Mouse (Mus musculus) ES-E14 (cell line): ENCODE results near the gene Npas3.

Source experiments
- CHD2 ChIP-seq: IDR thresholded peaks from 2 replicates; pipeline ENCODE4 v1.6.1; 2014; ENCODE audit warnings: mild to moderate bottlenecking, low read depth, low read length, inconsistent platforms
- HCFC1 ChIP-seq: IDR thresholded peaks from 2 replicates; pipeline ENCODE4 v1.6.1; 2012; ENCODE audit warnings: low read length, inconsistent platforms, borderline replicate concordance; ENCODE audit not compliant: insufficient read depth
- MAFK ChIP-seq: IDR thresholded peaks from 2 replicates; pipeline ENCODE4 v1.6.1; 2014; ENCODE audit warnings: mild to moderate bottlenecking, low read depth, low read length, inconsistent platforms; ENCODE audit not compliant: insufficient read depth
- ZC3H11A ChIP-seq: IDR thresholded peaks from 2 replicates; pipeline ENCODE4 v1.6.1; 2012; ENCODE audit warnings: low read depth, mild to moderate bottlenecking, inconsistent platforms, low read length, borderline replicate concordance
- ZNF384 ChIP-seq: IDR thresholded peaks from 2 replicates; pipeline ENCODE4 v1.6.1; 2012; ENCODE audit warnings: low read depth, low read length, inconsistent platforms

DNA sequence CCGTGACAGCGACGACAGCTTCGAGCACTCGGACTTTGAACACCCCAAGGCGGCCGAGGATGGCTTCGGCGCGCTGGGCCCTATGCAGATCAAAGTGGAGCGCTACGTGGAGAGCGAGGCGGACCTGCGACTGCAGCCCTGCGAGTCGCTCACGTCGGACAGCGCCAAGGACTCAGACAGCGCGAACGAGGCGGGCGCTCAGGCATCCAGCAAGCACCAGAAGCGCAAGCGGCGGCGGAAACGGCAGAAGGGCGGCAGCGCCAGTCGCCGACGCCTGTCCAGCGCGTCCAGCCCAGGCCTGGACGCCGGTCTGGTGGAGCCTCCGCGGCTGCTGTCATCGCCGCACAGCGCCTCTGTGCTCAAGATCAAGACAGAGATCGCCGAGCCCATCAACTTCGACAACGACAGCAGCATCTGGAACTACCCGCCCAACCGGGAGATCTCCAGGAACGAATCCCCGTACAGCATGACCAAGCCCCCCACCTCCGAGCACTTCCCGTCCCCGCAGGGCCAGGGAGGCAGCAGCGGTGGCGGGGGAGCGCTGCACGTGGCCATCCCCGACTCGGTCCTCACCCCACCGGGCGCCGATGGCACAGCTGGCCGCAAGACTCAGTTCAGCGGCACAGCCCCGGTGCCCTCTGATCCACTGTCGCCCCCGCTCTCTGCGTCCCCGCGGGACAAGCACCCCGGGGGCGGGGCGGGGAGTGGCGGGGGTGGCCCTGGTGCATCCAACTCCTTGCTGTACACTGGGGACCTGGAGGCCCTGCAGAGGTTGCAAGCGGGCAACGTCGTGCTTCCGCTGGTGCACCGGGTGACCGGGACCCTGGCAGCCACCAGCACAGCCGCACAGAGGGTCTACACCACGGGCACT lies 819.6 kb downstream of the Npas3 start:
- TF ChIP-seq ZC3H11A (no peak), MAFK (no peak), HCFC1 (no peak), ZNF384 (no peak), CHD2 (no peak)
